Mouse (Mus musculus) embryo, embryonic 10.5 days (tissue): ENCODE measurements around the gene Sprr4.
"Not testable (repeated sequence)": the region's sequence is repeated elsewhere in the genome, so short reads cannot be mapped to it uniquely, and the experiment has no call there.

Source experiments
- DNase-seq: peaks from one replicate; pipeline ENCODE4 v3.0.0-alpha.2; 2015; ENCODE audit warnings: low spot score

Gene Sprr4

DNA sequence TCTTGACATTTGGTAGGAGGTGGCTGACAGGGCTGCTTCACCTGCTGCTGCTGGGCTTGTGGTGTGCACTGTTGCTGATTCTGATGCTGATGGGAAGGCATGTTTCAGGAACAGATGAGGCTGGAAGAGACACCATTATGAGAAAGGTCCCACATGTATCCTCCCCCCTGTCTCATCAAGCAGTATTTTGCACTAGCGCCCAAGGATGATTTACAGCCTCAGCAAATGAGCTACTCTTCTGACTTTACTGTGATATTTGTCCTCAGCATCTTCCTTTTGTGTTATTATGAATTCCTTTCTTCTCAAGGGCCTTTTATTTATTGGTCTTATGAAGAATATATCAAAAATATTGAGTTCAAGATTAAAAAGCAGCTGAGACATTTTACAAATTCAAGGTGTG is at the start of gene Sprr4:
Gene Sprr4, minus strand, starts transcription at position 101 of the 400 bp plus-strand sequence.
- DNase-seq = no peak

DNA sequence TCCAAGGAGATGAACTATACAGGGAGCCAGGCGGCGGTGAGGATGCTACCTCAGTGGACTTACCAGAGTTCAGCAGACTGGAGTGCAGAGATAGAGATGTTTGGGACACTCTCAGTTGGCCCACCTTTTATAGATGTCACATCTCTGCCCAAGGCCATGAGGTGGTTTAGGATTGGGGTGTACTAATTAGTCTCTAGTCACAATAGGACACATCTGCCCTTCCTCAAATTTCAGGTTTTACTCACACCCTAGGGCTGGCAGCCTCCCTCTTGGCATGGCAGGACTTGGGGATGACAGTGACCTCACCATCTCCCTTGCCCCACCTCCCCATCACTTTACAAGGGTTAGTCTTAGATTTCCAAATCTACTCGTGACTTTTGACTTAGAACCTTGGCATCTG is 34.1 kb upstream of the Sprr4 start, which contains the start of gene 2310046K23Rik:
Gene 2310046K23Rik, minus strand, starts transcription at position 101 of the 400 bp plus-strand sequence.
- no peak for DNase-seq

DNA sequence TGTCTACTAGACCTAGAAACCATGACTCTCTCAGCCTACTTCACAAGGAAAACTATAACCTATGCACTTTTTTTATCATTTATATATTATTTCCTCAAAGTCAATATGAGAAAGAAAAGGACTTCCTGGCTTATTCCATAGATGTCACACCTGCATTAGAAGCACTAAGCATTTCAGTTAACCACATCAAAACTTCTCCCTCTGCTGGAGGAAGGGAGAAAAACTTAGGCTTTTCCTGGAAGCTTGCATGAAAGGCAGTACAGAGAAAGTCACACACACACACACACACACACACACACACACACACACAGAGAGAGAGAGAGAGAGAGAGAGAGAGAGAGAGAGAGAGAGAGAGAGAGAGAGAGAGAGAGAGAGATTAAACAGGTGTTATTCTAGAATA is 12.0 kb upstream of the Sprr4 start:
- peak; percentile 35 for DNase-seq

DNA sequence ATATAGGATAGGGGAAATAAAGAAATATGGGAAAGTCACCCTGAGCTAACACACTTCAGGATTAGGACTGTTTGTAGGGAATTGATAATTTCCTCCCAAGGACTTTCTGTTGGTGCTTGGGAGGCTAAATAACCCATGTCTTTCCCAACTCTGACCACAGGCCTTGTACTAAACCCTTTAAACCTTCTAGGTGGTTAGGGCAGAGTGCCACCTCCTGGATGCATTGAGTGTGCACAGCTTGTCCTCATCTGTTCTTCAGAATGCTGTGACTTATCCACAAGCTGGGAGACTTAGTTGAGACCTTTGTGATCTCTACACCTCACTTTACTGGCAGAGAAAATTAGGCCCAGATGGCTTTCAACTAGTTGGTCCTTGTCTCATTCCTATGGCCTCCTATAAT is 10.5 kb upstream of the Sprr4 start:
- peak; percentile 71 for DNase-seq

DNA sequence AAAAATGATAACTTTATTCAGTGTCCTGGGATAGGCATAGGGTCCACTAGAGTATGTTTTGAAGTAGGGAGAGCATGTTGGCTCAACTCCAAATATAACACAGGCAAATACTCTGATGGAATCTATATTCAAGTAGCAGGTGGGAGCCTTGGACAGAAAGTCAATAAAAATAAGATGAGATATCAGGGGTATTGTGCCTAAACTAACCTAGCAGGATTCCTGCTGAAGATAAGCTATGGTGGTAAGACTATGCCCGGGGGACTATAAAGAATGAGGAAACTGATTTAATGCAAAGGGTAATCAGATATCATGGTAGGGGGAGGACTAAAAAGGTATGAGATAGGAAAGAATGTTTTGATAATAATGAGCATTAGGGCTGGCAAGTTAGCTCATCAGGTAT is 7.9 kb upstream of the Sprr4 start:
- no peak for DNase-seq

DNA sequence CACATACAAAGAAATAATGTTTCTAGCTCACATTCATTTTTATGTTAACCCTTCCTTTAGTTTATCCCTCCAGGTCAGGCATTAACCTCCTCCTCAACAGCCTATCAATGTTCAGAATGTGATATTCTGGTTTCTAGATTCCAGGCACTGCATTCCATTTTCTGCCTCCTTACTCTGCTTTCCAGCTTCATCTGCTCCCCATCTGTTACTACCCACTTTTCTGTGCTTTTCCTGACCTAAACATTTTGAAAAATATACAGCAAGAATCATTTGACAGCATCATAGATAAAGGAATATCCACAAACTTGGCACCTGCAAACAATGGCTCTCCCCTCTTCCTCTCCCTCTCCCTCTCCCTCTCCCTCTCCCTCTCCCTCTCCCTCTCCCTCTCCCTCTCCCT is 3.2 kb upstream of the Sprr4 start:
- DNase-seq = no peak

DNA sequence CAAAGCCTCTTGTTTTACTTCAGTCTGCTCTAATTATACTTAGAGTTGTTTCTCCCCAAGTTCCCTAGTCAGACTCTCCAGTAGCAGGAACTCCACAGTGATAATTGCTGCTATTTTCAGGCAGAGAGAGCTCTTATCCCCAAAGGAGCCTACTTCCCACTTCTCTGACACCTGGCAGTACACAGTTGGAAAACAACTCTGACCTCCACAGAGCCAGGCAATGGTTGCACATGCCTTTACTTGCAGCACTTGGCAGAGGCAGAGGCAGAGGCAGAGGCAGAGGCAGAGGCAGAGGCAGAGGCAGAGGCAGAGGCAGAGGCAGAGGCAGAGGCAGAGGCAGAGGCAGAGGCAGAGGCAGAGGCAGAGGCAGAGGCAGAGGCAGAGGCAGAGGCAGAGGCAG is 10.0 kb downstream of the Sprr4 start:
- DNase-seq = not testable (repeated sequence)

DNA sequence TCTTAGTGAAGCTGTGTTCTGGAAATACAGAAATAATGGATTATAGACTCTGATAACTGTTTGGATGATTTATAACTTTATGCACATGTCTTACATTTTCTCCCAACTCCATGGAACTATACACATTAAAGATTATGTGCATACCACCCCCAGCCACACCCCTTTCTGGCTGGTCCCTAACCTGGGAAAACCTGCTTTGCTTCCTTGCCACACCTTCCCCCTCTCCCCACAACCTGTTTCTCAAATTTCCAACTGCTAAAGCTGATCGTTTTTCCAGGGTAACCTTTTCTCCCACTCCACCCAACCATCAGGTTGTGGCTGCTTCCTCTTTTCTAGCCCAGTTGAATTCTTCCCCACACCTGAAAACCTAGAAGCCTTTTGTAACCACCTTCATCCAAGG is 14.0 kb downstream of the Sprr4 start:
- DNase-seq = no peak

DNA sequence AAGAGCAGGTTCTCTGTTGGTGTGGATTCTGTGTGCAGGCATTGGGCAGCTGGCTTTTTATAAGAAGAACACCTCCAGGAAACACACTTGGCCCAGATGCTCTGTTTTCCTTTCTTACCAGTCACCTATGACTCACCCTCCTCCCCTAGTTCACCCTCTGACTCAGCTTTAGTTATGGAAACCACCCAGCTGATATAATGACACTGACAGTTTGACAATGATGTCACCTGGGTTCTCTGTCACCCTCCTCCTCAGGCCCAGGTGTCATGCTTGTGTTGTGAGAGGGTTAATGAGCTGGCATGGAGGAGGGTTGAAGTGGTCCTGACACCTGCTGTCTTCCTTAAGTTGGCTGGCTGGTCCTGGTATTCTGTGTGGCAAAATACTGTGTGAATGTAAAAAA is 14.4 kb downstream of the Sprr4 start, which contains the start of gene Sprr1a:
Gene Sprr1a, minus strand, starts transcription at position 33 of the 400 bp plus-strand sequence.
- DNase-seq = no peak

DNA sequence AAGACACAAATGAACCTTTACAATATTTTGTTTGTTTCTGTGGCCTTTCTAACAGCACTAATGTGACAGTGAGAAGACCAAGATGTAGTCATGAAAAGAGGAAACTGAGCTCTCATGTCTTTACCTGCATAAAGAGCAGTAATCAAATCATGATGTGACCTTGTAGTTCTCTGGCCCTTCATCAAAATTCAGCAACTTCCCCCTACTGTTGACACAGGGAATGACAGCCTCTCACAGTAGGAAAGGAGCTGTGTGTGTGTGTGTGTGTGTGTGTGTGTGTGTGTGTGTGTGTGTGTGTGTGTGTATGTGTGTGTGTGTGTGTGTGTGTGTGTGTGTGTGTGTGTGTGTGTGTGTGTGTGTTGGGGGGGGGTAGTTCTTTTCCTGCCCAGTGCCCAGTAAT is 19.0 kb downstream of the Sprr4 start:
- peak; percentile 32 for DNase-seq

DNA sequence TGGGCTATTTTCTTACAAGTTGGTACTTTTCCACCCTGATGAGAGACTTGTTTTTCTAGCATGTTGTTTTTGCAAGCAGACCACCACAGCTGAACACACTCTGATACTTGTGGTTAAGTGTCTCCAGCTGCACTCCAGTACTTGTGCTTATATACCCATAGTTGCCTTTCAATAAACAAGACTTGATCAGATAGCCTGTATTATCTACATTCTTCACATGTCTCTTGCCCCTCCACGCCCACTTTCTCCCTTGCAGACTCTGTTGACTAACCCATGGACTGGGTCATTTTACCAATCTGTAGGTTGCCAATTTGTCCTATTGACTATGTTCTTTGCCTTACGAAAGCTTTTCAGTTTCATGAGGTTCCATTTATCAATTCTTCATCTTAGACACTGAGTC is 30.2 kb downstream of the Sprr4 start:
- no peak for DNase-seq

DNA sequence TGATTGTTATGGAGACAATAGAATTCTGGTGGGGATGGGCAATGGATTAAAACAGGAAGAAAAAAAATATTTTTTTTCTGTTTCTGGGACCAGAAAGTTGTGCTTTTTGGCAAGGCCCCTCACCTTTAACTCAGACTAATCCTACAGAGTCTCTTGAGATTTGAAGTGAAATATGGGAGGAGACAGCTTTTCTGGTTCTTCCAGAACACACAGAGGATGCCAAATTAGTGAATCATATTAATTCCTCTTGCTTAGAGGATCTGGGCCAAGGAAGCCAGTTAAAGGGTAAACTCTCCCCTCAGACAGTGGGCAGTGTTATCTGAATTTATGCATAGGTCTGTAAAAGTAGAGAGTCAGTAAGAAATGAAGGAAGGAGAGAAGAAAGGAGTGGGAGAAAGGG is 32.9 kb downstream of the Sprr4 start:
- no peak for DNase-seq

DNA sequence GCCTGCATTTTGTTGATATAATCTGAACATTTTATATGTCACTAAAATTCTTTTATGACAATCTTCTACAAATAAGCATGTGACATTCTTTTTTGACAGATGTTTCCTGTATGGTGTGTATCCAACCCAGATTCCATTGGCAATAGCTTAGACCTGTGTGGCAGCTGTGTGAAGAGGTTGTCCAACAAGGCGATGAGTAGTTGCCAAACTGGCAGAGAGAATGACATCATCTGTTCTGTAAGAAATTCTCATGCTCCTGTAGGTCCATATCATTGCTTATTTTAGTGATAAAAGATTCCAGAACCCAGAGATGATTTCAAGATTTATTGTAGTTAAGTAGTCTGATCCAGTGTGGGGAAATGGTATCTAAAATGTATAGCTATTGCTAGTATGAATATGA is 33.7 kb downstream of the Sprr4 start:
- no peak for DNase-seq

DNA sequence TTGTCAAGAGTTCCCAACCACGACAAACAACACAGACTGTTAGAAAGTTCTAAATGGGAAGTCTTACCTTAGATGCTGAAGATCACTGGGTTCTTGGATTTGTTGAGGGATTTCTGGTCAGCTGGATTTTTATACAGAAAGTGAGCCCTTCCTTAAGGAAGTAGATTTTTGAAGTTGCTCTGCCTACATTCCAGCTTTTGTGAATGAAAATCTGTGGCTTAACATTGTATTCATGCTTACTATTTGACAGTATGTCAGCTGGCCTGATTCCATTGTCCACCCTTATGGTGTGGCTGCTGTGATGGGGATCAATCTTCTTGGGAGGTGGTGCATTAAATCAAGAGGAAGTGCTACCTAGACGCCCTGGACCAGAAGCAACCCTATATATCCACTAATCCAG is 41.7 kb downstream of the Sprr4 start, which contains the start of gene Sprr3:
Gene Sprr3, minus strand, starts transcription at position 101 of the 400 bp plus-strand sequence.
- DNase-seq = no peak

DNA sequence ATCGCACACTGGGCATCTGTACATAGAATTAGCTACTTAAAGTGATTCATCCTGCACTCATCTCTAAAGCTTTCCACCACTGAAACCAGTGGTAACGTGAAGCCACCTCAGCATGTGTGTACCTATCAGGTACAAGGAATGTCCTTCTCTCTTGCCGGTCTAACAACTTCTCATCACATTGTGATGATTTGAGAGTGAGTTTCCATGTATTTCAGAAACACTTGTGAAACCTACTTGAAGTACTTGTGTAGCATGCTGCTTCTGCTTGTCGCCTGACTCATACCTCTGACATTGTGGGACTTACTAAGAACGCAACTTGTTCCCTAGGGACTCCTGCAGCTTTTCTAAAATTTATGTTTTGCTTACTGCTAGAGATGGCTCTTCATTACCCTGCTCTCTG is 45.1 kb downstream of the Sprr4 start:
- DNase-seq = no peak
